Mouse (Mus musculus): ENCODE measurements around the gene Syf2. TPM values are rescaled to one million over a fixed set of nuclear protein-coding genes. Genes with fewer than 3 reads are reported as not detected.

Gene Syf2
- total RNA-seq, 2 experiments from 2014 or later, result 43.3 to 43.9 TPM

- peak; percentile 98 for DNase-seq (ENCODE audit: low spot score)
These were observed 7.3 kb upstream of the Syf2 start, which contains the start of gene Rsrp1 for GRCm38 (mm10) chr4:134923258-134924018. TSS of gene Rsrp1 (plus strand) at chr4:134923592.

GRCm38 (mm10) chr4:134924019-134924741 is 6.5 kb upstream of the Syf2 start:
- DNase-seq (ENCODE audit: low spot score), result peak; percentile 79

- peak; percentile 83 for DNase-seq (ENCODE audit: low spot score)
These were observed 5.5 kb upstream of the Syf2 start for GRCm38 (mm10) chr4:134925206-134925605.

GRCm38 (mm10) chr4:134927815-134928463 is 2.8 kb upstream of the Syf2 start:
- DNase-seq (ENCODE audit: low spot score), result no peak

GRCm38 (mm10) chr4:134928464-134928836 is 2.2 kb upstream of the Syf2 start:
- no peak for DNase-seq (ENCODE audit: low spot score)

- no peak for DNase-seq (ENCODE audit: low spot score)
These were observed 1.2 kb upstream of the Syf2 start for GRCm38 (mm10) chr4:134929536-134929935.

GRCm38 (mm10) chr4:134930190-134930589 is 508 bp upstream of the Syf2 start:
- no peak for DNase-seq (ENCODE audit: low spot score)

- no peak for DNase-seq (ENCODE audit: low spot score)
These were observed 6.8 kb downstream of the Syf2 start for GRCm38 (mm10) chr4:134937240-134938176.

GRCm38 (mm10) chr4:134939900-134940299 is 9.2 kb downstream of the Syf2 start:
- DNase-seq (ENCODE audit: low spot score), result no peak

- no peak for DNase-seq (ENCODE audit: low spot score)
These were observed 13.2 kb downstream of the Syf2 start for GRCm38 (mm10) chr4:134943758-134944538.

GRCm38 (mm10) chr4:134946024-134946744 is 15.5 kb downstream of the Syf2 start:
- DNase-seq (ENCODE audit: low spot score), result peak; percentile 76

- DNase-seq (ENCODE audit: low spot score), result no peak
These were observed 19.9 kb downstream of the Syf2 start for GRCm38 (mm10) chr4:134950518-134951091.

GRCm38 (mm10) chr4:134954461-134954860 is 23.8 kb downstream of the Syf2 start:
- no peak for DNase-seq (ENCODE audit: low spot score)

- no peak for DNase-seq (ENCODE audit: low spot score)
These were observed 24.5 kb downstream of the Syf2 start for GRCm38 (mm10) chr4:134955196-134955595.

GRCm38 (mm10) chr4:134955845-134956244 is 25.1 kb downstream of the Syf2 start:
- DNase-seq (ENCODE audit: low spot score), result no peak

GRCm38 (mm10) chr4:134956328-134956727 is 25.6 kb downstream of the Syf2 start:
- DNase-seq (ENCODE audit: low spot score), result peak; percentile 80

- no peak for DNase-seq (ENCODE audit: low spot score)
These were observed 32.5 kb downstream of the Syf2 start for GRCm38 (mm10) chr4:134963021-134963776.

- DNase-seq (ENCODE audit: low spot score), result no peak
These were observed 37.3 kb downstream of the Syf2 start for GRCm38 (mm10) chr4:134967887-134968604.
